Mouse (Mus musculus): Measurements from ENCODE around the gene Ifnl2.

DNA sequence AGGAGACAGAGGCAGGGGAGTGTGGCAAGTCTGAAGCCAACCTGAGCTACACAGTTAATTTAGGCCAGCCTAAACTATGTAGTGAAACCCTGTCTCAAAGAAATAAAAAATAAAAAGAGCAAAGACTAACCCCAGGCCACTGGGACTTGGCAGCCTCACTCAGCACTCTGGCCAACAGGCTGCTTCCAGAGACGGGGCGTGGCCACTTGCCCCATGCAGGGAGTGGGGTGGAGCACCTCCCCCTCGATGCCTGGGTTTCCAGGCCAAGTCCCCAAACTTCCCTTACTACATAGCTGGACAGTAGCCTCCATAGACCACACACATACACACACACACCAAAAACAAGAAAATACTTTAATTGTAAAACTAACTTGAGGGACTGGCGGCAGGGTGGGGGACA is 48.2 kb upstream of the Ifnl2 start:
- TF ChIP-seq CHD2 (IDR thresholded peaks at IDR 0.05; ENCODE audit: low read depth, low read length) (no peak), HCFC1 (IDR thresholded peaks at IDR 0.05; ENCODE audit: borderline replicate concordance, insufficient read depth, low read length) (no peak), ZNF384 (IDR thresholded peaks at IDR 0.05; ENCODE audit: low read depth, low read length) (no peak), ZC3H11A (IDR thresholded peaks at IDR 0.05; ENCODE audit: borderline replicate concordance, low read depth, low read length) (no peak), MAFK (IDR thresholded peaks at IDR 0.05; ENCODE audit: insufficient read depth, low read depth, low read length) (no peak)

Measured in ES-E14 (cell line).